Mouse (Mus musculus) left cerebral cortex, postnatal 25 days (tissue): ENCODE results near the gene Olfr281. TPM values are rescaled to one million over a fixed set of nuclear protein-coding genes. Genes with fewer than 3 reads are reported as not detected.

Source experiments
- DNase-seq, 2 experiments: peaks; one replicate each; pipeline ENCODE4 v3.0.0; 2022; ENCODE audit warnings: low spot score in 2 of 2, mixed read lengths in 1 of 2
- intact Hi-C: fragments of 180-260 bp; cut with DNase I; formaldehyde crosslinking; loops from one replicate; pipeline ENCODE4 v1.15.1; 2025
- total RNA-seq, 2 experiments: library from RNA; stranded (reverse); gene quantifications; 2 replicates each; pipeline ENCODE4 v1.2.3; 2021

Gene Olfr281
- total RNA-seq, 2 experiments from 2014 or later: not detected

DNA sequence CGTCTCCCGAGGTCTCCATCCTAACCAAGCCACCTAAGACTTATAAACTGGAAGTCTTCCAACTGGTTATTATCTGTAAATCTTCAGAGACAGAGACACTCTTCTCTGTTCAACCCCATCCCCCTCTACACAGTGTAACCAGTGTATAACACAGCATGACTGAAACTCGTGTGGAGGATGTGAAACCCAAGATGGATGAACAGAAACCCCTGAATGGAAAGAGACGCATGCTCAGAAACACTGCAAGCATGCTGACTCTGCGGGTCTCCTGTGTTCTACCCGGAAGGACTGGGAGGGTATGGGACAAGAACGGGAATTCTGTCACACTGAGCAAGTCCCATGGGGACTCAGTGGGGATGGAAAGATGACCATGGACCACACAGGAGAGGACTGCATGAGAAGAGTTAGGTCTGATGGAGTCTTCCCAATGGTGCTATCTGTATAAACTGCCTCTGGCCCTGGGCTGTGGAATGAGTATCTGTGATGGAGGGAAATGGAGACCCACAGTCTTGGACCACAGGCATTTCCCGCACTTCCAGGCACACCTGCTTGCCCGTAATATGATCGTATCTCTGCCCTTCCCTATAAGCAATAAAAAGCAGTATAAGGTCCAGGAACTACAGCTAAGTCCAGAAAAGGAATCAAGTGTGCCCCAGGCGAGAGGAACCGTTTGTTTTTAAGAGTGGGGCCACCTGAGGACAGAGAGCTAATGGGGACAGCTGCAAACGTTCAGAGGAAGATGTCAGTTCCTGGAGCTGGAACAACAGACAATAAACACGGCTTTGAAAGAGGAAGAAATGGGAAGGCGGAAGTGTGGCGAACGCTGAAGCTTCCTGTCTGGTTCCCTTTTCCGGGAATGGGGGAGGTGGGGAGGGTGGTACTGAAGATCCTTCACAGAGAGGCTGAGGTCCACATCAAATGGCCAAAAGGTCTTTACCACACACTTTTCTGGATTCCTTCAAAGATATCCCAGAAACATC is 31.8 kb downstream of the Olfr281 start:
- no peak for DNase-seq
- intact Hi-C loops: no loop called here

DNA sequence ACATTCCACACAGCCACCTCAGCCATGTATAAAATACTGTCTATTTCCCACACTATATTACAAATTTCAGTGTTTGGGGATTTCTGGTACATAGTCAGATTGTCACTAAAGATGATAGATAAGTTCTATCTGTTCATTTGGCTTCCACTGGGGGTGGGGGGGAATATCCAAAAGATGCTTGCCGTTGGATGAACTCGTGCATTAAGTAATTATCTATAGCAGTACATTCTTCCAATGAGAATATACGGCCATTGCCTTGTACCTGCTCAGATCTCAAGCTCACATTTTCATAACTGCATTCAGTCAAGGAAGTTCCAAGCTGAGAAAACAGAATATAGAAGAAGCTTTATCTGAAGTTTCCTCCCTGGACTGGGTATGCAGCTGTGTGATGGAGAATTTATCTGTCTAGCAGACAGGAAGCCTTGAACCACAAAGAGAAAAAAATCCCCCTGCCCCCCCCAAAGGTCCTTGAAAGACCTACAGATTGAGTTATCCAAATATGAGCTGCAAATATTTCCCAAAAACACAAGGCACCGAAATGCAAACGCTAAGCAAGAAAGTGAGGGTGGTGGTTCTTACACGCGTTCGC is 34.1 kb downstream of the Olfr281 start:
- DNase-seq: no peak
- intact Hi-C loops: no loop called here

GRCm38 (mm10) chr15:98491332-98491731 is 38.9 kb downstream of the Olfr281 start:
- DNase-seq: no peak
- intact Hi-C loops: no loop called here

DNA sequence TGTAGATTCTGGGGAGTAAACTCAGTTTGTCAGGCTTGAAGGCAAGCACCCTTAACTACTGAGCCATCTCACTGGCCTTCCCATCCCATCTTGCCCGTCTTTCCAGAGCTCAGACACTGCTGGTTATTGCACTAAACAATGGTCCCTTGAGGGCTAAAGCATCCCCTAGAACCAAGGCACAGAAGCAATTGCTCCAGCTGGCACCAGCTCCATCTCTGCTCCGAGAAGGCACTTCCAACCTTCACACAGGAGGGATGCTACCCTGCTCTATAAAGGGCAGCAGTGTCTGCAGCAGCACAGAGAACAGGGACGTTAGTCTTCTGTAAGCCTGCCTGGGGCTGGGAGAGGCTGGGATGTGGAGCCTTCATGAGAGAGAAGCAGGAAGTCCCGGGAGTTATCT is 39.7 kb downstream of the Olfr281 start, which contains the start of gene Olfr279:
Gene Olfr279 (plus strand): TSS at position 301 of the 400 bp plus-strand sequence.
- no peak for DNase-seq
- intact Hi-C loops: no loop called here

DNA sequence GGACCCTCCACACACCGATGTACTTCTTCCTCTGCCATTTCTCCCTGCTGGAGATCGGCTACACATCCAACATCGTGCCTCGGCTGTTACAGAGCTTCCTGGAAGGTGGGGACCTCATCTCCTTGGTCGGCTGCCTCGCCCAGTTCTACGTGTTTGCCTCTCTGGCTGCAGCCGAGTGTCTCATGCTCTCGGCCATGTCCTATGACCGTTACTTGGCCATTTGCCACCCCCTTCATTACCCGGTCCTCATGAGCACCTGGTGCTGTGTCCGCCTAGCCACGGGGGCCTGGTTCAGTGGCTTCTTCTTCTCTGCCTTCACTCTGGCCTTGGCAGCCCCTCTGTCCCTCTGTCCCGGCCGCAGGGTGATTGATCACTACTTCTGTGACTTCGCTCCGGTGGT is 45.2 kb downstream of the Olfr281 start:
- DNase-seq: no peak
- intact Hi-C loops: no loop called here

DNA sequence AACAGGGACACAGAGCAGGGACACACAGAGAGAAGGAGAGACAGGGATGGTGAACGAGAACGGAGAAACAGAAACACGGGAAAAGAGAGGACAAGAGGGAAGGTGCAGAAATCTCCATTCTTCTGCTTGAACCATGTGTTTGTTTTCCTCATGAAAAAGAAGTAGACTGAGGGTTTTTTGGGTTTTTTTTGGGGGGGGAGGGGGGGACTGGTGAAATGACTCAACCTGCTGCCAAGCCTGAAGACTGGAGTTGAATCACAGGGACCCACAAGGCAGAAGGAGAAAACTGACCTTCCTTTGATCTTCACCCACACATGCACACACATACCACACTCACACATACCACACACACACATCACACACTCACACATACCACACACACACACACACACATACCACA is 50.9 kb downstream of the Olfr281 start:
- no peak for DNase-seq
- intact Hi-C loops: loop anchor here (10.0 kb wide), 1 partner anchor 409 kb away; the partner anchor contains the start of genes Pfkm and Senp1

- intact Hi-C loops: loop anchor here (10.0 kb wide), 1 partner anchor 410 kb away; the partner anchor contains the start of genes Pfkm and Senp1
- DNase-seq: peak; percentile 56 to 61
Measured at GRCm38 (mm10) chr15:98504514-98504913, 52.1 kb downstream of the Olfr281 start.

DNA sequence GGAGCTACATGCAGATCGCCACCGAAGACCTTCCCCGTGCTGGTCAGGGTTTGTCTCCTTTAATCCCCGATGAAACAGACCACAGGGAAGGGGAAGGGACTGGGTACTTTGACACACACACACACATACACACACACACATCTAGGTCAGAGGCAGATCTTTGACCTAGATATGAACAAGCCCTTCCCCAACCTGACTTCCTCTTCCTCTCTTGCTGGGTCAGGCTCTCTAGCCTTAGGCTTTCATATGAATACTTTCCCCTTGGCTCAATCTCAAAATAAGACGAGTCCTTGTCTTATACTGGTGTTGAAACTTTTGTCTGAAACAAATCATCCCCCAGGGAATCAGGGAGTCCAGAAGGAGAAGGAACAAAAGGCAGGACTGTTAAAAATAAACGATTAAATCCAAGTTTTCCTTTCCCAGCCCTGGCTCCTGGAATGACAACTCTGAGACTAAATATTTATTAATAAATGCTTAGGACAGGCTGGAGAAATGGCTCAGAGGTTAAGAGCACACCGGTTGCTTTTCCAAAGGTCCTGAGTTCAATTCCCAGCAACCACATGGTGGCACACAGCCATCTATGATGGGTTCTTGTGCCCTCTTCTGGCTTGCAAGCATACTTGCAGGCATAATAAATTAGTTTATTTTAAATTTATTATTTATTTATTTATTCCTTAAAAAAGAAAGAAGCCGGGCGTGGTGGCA is 54.0 kb downstream of the Olfr281 start:
- no peak for DNase-seq
- intact Hi-C loops: loop anchor here (10.0 kb wide), 1 partner anchor 412 kb away; the partner anchor contains the start of genes Pfkm and Senp1

DNA sequence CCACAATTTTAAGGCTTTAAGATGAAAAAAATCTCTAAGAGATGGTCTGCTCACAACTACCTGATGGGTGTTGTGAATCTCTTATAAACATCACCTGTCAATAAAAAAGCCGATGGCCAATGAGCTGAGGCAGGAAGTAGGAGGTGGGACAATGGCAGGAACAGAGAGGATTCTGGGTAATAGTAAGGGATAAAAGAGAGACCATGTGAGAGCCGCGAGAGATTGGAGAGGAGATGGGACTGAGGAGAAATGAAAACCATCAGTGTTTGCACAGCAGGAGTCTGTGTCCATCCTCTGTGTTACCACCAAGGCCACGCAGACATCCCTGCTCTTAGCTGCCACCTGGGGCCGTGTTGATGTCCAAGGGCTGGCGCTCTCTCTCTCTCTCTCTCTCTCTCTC is 54.9 kb downstream of the Olfr281 start:
- DNase-seq: no peak
- intact Hi-C loops: loop anchor here (10.0 kb wide), 1 partner anchor 413 kb away; the partner anchor contains the start of genes Pfkm and Senp1

- intact Hi-C loops: loop anchor here (10.0 kb wide), 1 partner anchor 415 kb away; the partner anchor contains the start of genes Pfkm and Senp1
- no peak for DNase-seq
Measured at GRCm38 (mm10) chr15:98509387-98509786, 57.0 kb downstream of the Olfr281 start.

Other genes starting within 250 kb of the Olfr281 start
- gene Gm44579, start 231.6 kb upstream of the Olfr281 start, total RNA-seq: not detected
- gene Olfr287, start 231.5 kb upstream of the Olfr281 start, total RNA-seq: 1 to 10 TPM; 4.0 to 4.2 TPM
- not detected for gene Olfr286, start 218.1 kb upstream of the Olfr281 start, total RNA-seq
- gene H1fnt, start 195.3 kb upstream of the Olfr281 start, total RNA-seq: not detected
- gene Zfp641, start 156.4 kb upstream of the Olfr281 start, total RNA-seq: 1 to 10 TPM; 5.6 to 5.7 TPM
- not detected for gene Olfr285, start 135.2 kb upstream of the Olfr281 start, total RNA-seq
- gene Olfr284, start 111.6 kb upstream of the Olfr281 start, total RNA-seq: not detected
- gene Olfr283, start 71.6 kb upstream of the Olfr281 start, total RNA-seq: not detected
- gene Olfr282, start 21.4 kb upstream of the Olfr281 start, total RNA-seq: not detected
- gene OR5BS1P, start 17.3 kb downstream of the Olfr281 start, total RNA-seq: not detected
- not detected for gene Lalba, start 30.1 kb downstream of the Olfr281 start, total RNA-seq
- gene Olfr279, start 39.8 kb downstream of the Olfr281 start, total RNA-seq: not detected
- 10 to 100 TPM; 58.1 to 62.6 TPM for gene Kansl2, start 81.7 kb downstream of the Olfr281 start, total RNA-seq
- 10 to 100 TPM; 45.5 to 45.9 TPM for gene Ccnt1, start 118.3 kb downstream of the Olfr281 start, total RNA-seq
- gene 4930415O20Rik, start 118.4 kb downstream of the Olfr281 start, total RNA-seq: not detected
- gene Adcy6, start 157.5 kb downstream of the Olfr281 start, total RNA-seq: 10 to 100 TPM; 51.7 to 53.7 TPM
- gene Cacnb3, start 178.3 kb downstream of the Olfr281 start, total RNA-seq: 100 to 1,000 TPM; 277 to 286 TPM
- gene Ddx23, start 210.3 kb downstream of the Olfr281 start, total RNA-seq: 10 to 100 TPM; 69.4 to 75.8 TPM
- 10 to 100 TPM; 31.8 to 36.8 TPM for gene Rnd1, start 224.9 kb downstream of the Olfr281 start, total RNA-seq